Mouse (Mus musculus) CD8-positive naive resting alpha-beta T cell, adult 57 days (primary cell): ENCODE results near the gene Sec14l2. TPM values are rescaled to one million over a fixed set of nuclear protein-coding genes. Genes with fewer than 3 reads are reported as not detected.

Source experiments
- total RNA-seq: library from RNA; stranded (reverse); gene quantifications from one replicate; pipeline ENCODE4 v1.2.4, GENCODE M21; 2023

Sec14l2 gene
- 2.0 TPM for total RNA-seq

GRCm38 (mm10) chr11:4122742-4123579 is at the start of gene Sec14l2:
Gene Sec14l2, minus strand, starts transcription at chr11:4123415.

GRCm38 (mm10) chr11:4159808-4160708 is 36.8 kb upstream of the Sec14l2 start, which contains the start of the genes Ccdc157 and Sf3a1:
Gene Ccdc157, minus strand, starts transcription at chr11:4160293.
Gene Sf3a1, plus strand, starts transcription at chr11:4160350.

GRCm38 (mm10) chr11:4134986-4135935 is 12.0 kb upstream of the Sec14l2 start, which contains the start of gene Rnf215:
Gene Rnf215, plus strand, starts transcription at chr11:4135202.

GRCm38 (mm10) chr11:4095171-4096053 is 27.8 kb downstream of the Sec14l2 start, which contains the start of gene Mtfp1:
Gene Mtfp1, minus strand, starts transcription at chr11:4095445.

GRCm38 (mm10) chr11:4064627-4065122 is 58.5 kb downstream of the Sec14l2 start, which contains the start of gene Sec14l3:
Gene Sec14l3, plus strand, starts transcription at chr11:4064841.

Other genes starting within 250 kb of the Sec14l2 start
- gene 4921536K21Rik, start 228.3 kb downstream of the Sec14l2 start, total RNA-seq, result 0.40 TPM
- gene Dusp18, start 228.2 kb downstream of the Sec14l2 start, total RNA-seq, result 10.3 TPM
- gene Slc35e4, start 208.8 kb downstream of the Sec14l2 start, total RNA-seq, result 4.4 TPM
- 8.6 TPM for gene Tcn2, start 191.3 kb downstream of the Sec14l2 start, total RNA-seq
- 84.3 TPM for gene Pes1, start 159.4 kb downstream of the Sec14l2 start, total RNA-seq
- gene 4930556J24Rik, start 146.6 kb downstream of the Sec14l2 start, total RNA-seq, result not detected
- gene Gal3st1, start 139.8 kb downstream of the Sec14l2 start, total RNA-seq, result not detected
- gene Sec14l4, start 92.0 kb downstream of the Sec14l2 start, total RNA-seq, result not detected
- not detected for gene Sec14l3, start 58.6 kb downstream of the Sec14l2 start, total RNA-seq
- 1.5 TPM for gene Mtfp1, start 28.0 kb downstream of the Sec14l2 start, total RNA-seq
- 22.8 TPM for gene Rnf215, start 11.8 kb upstream of the Sec14l2 start, total RNA-seq
- 9.5 TPM for gene Ccdc157, start 36.9 kb upstream of the Sec14l2 start, total RNA-seq
- 61.1 TPM for gene Sf3a1, start 36.9 kb upstream of the Sec14l2 start, total RNA-seq
- 44.6 TPM for gene Tbc1d10a, start 63.4 kb upstream of the Sec14l2 start, total RNA-seq
- gene Castor1, start 94.8 kb upstream of the Sec14l2 start, total RNA-seq, result 6.7 TPM
- gene Osm, start 113.0 kb upstream of the Sec14l2 start, total RNA-seq, result 7.3 TPM
- gene Lif, start 134.1 kb upstream of the Sec14l2 start, total RNA-seq, result 0.21 TPM